Mouse (Mus musculus): ENCODE data around the gene Gnat2. TPM values are rescaled to one million over a fixed set of nuclear protein-coding genes. Genes with fewer than 3 reads are reported as not detected.
A peak's percentile ranks its signal among the peaks of the same experiment; 100 is the strongest.

The Gnat2 gene
- polyA plus RNA-seq, 1 experiment from 2014 or later, result 3.3 TPM

DNA sequence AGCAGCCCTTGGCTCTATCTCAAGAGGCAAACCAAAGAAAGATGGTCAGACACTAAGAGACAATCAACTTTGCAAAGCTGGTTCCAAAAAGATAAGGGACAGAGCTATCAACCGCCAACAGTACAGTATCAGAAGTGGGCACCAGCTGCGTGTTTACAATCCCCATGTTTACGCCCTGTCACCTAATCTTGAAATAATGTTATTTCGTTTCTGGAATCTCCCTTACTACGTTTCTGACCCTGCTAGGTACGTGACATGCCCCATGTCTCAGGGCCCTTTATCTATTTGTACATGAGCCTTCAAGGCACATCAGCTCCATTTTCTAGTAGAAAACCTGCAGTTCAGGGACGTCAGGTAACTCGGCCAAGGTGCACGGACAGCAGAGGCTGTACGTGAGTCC is 4.1 kb downstream of the Gnat2 start:
- peak overlapping the region; percentile 99 for H3K27ac ChIP-seq
- H3K9ac ChIP-seq, result peak overlapping the region; percentile 69
- peaks cover 3% of the 10 kb centered on the region; the same call in 1 of the 2 replicates for H3K36me3 ChIP-seq
- peak; percentile 92 for ATAC-seq
- H3K27me3 ChIP-seq (replicated peaks), result no peaks in the 10 kb centered on the region
- WGBS (ENCODE audit: insufficient replicate concordance), result 19% methylated on average over 10 of the region's 10 CpGs
- H3K4me2 ChIP-seq, result peak overlapping the region; percentile 68
- peak overlapping the region; percentile 34; the same call in 1 of the 2 replicates for H3K4me3 ChIP-seq
- no peaks in the 10 kb centered on the region for H3K9me3 ChIP-seq (replicated peaks)
- peaks cover 85% of the 10 kb centered on the region for H3K4me1 ChIP-seq

DNA sequence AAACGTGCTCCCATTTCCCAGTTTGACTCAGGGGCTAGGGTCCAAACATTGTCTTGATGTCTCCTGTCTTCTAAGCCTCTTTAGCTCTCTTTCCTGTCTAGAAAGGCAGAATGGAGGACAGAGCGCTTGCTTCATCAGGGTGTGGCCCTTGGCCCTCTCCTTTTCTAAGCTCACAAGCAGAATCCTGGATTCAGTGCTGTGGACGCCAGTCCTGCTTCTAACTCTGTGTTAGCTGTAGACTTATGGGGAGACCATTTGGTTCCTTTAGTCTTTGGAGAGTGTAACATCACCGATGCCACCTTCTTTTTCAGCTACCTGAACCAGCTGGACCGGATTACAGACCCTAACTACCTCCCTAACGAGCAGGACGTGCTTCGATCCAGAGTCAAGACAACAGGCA is 5.1 kb downstream of the Gnat2 start:
- no peaks in the 10 kb centered on the region for H3K27me3 ChIP-seq (replicated peaks)
- H3K36me3 ChIP-seq, result peaks cover 6% of the 10 kb centered on the region; the same call in 1 of the 2 replicates
- peak overlapping the region; percentile 99 for H3K27ac ChIP-seq
- ATAC-seq, result no peak
- peak overlapping the region; percentile 68 for H3K4me2 ChIP-seq
- 76% methylated on average over 8 of the region's 8 CpGs for WGBS (ENCODE audit: insufficient replicate concordance)
- peaks cover 89% of the 10 kb centered on the region for H3K4me1 ChIP-seq
- H3K9ac ChIP-seq, result peak overlapping the region; percentile 69
- peak overlapping the region; percentile 24; the same call in 1 of the 2 replicates for H3K4me3 ChIP-seq
- no peaks in the 10 kb centered on the region for H3K9me3 ChIP-seq (replicated peaks)

DNA sequence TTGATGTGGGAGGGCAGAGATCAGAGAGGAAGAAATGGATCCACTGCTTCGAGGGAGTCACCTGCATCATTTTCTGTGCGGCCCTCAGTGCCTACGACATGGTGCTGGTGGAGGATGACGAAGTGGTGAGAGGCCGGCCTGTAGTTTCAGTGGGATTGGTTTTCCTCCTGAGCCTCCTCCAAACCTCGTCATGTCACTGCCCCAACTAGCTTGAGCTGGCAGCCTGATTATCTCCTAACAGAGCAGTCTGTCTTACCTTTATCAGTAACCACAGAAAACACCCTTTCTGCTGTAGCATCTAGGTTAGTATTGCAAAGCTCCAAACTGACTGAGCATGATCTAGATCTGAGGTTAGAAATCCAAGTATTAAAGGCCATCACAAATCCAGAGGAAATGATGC is 5.7 kb downstream of the Gnat2 start:
- peak overlapping the region; percentile 99 for H3K27ac ChIP-seq
- H3K4me1 ChIP-seq, result peaks cover 85% of the 10 kb centered on the region
- H3K9me3 ChIP-seq (replicated peaks), result no peaks in the 10 kb centered on the region
- H3K27me3 ChIP-seq (replicated peaks), result no peaks in the 10 kb centered on the region
- H3K4me2 ChIP-seq, result peak overlapping the region; percentile 68
- H3K4me3 ChIP-seq, result peak overlapping the region; percentile 24; the same call in 1 of the 2 replicates
- 31% methylated on average over 6 of the region's 6 CpGs for WGBS (ENCODE audit: insufficient replicate concordance)
- peaks cover 7% of the 10 kb centered on the region; the same call in 1 of the 2 replicates for H3K36me3 ChIP-seq
- peak; percentile 78 for ATAC-seq
- peak overlapping the region; percentile 69 for H3K9ac ChIP-seq

DNA sequence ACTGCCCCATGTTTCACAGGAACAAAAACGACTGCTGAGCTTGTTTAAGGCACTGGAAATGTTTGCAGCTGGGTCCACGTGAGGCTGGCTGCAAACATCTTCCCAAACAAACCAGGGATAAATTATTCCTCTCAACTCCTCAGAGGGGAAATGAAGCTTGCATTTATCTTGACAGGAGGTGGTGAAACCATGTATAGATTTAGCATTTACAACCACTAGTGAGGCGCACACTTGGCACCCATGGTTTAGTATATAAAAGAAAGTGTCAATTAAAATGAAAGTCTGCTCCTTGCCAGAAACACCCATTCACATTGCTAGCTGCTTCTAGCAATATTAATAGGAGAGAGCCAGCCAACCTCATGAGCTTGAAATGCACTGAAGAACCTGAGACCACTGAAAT is 9.0 kb downstream of the Gnat2 start:
- H3K9me3 ChIP-seq (replicated peaks), result no peaks in the 10 kb centered on the region
- no peaks in the 10 kb centered on the region for H3K27me3 ChIP-seq (replicated peaks)
- H3K27ac ChIP-seq, result peak overlapping the region; percentile 59
- no peak overlapping the region for H3K4me3 ChIP-seq
- no peak overlapping the region for H3K9ac ChIP-seq
- H3K36me3 ChIP-seq, result peaks cover 21% of the 10 kb centered on the region
- H3K4me1 ChIP-seq, result peaks cover 82% of the 10 kb centered on the region
- 61% methylated on average over 3 of the region's 3 CpGs for WGBS (ENCODE audit: insufficient replicate concordance)
- H3K4me2 ChIP-seq, result no peak overlapping the region
- ATAC-seq, result no peak

DNA sequence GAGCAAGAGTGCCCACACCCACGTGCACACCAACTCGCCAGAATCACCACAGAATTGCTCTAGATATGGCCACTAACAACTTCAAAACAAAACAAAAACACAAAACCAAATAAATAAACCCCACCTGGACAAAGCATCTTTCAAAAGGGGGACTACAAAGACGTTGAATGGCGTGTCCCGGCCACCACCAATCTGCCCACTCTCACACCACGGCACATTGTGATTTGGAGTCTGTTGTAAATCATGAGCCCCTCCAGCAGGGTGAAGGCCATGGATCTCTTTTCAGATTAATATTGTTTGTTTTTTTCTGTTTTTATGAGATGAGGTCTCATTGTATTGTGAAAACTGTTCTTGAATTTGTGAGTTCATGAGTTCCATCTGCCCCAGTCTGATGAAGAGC is 9.5 kb downstream of the Gnat2 start:
- H3K27ac ChIP-seq, result peak overlapping the region; percentile 59; the same call in 1 of the 2 replicates
- peaks cover 26% of the 10 kb centered on the region for H3K36me3 ChIP-seq
- peaks cover 83% of the 10 kb centered on the region for H3K4me1 ChIP-seq
- no peak for ATAC-seq
- H3K27me3 ChIP-seq (replicated peaks), result no peaks in the 10 kb centered on the region
- no peaks in the 10 kb centered on the region for H3K9me3 ChIP-seq (replicated peaks)
- H3K4me3 ChIP-seq, result no peak overlapping the region
- no peak overlapping the region for H3K9ac ChIP-seq
- WGBS (ENCODE audit: insufficient replicate concordance), result 87% methylated on average over 6 of the region's 6 CpGs
- H3K4me2 ChIP-seq, result no peak overlapping the region

DNA sequence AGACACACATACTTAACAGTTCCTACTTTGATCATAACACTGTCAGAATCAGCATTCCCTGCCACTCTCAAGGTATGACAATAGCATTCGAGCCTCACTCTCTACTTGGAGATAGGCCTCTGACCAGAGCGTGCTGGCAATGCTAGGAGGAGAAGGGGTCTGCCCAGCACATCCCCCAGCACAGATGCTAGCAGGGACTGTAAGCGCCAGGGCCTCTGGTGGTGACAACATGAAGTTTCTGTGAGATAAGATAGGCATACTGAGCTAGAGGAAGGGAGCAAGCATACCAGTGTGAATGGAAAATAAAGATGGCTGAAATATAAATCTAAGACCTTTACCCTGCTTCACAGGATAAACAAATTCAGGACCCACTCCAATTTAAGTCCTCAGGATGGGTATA is 12.7 kb downstream of the Gnat2 start:
- Histone ChIP-seq H3K9me3 (replicated peaks) (no peaks in the 10 kb centered on the region), H3K9ac (peak overlapping the region; percentile 40; the same call in 1 of the 2 replicates), H3K27me3 (replicated peaks) (no peaks in the 10 kb centered on the region), H3K4me1 (peaks cover 51% of the 10 kb centered on the region), H3K27ac (peak overlapping the region; percentile 49), H3K4me3 (no peak overlapping the region), H3K36me3 (peaks cover 55% of the 10 kb centered on the region), H3K4me2 (peak overlapping the region; percentile 39)
- peak; percentile 95 for ATAC-seq
- WGBS (ENCODE audit: insufficient replicate concordance), result 23% methylated on average over 3 of the region's 3 CpGs

DNA sequence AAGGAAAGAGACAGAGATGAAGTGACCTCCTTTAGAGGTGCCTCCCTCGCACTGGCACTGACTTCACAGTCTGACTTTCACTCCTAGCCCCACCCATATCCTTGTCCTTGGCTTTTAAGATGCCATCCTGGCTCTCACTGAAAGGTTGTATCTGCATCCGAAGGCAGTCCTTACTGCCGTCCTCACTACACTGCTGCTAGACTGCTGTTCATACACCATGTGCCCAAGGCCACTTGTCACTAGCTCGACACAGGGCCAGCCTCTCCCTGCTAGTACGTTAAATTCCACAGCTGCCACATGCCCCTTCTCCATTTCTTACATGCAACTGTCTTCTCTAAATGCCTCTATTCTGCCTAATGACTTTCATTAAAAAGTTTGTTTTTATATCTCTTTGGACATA is 18.7 kb downstream of the Gnat2 start:
- Histone ChIP-seq H3K9me3 (replicated peaks) (no peaks in the 10 kb centered on the region), H3K27ac (no peak overlapping the region), H3K9ac (no peak overlapping the region), H3K27me3 (replicated peaks) (no peaks in the 10 kb centered on the region), H3K4me3 (no peak overlapping the region), H3K4me1 (peaks cover 14% of the 10 kb centered on the region), H3K36me3 (peaks cover 93% of the 10 kb centered on the region), H3K4me2 (no peak overlapping the region)
- 88% methylated on average over 5 of the region's 5 CpGs for WGBS (ENCODE audit: insufficient replicate concordance)
- no peak for ATAC-seq

DNA sequence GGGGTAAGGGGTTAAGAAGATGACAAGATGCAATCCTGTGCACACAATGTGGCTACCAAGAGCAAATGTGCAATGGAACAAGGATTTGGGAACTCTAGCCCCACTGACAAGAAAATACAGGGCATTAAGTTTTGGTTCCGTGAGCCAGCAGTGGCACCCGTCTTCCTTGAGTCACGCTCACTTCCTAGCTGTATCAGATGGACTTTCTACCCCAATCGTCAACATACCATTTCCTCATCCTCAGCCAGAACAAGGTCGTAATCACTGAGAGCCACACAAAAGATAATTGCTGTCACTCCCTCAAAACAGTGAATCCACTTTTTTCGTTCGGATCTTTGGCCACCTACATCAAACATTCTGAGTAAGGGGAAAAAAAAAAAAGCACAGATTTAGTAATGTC is 19.7 kb downstream of the Gnat2 start:
- no peak overlapping the region for H3K4me3 ChIP-seq
- no peaks in the 10 kb centered on the region for H3K9me3 ChIP-seq (replicated peaks)
- H3K4me2 ChIP-seq, result no peak overlapping the region
- WGBS (ENCODE audit: insufficient replicate concordance), result 65% methylated on average over 7 of the region's 7 CpGs
- H3K4me1 ChIP-seq, result 0 out of 2 replicates have a peak, but pooled peaks cover 7% of the 10 kb centered on the region
- no peaks in the 10 kb centered on the region for H3K27me3 ChIP-seq (replicated peaks)
- H3K9ac ChIP-seq, result no peak overlapping the region
- H3K36me3 ChIP-seq, result peaks cover 94% of the 10 kb centered on the region
- ATAC-seq, result no peak
- H3K27ac ChIP-seq, result no peak overlapping the region

DNA sequence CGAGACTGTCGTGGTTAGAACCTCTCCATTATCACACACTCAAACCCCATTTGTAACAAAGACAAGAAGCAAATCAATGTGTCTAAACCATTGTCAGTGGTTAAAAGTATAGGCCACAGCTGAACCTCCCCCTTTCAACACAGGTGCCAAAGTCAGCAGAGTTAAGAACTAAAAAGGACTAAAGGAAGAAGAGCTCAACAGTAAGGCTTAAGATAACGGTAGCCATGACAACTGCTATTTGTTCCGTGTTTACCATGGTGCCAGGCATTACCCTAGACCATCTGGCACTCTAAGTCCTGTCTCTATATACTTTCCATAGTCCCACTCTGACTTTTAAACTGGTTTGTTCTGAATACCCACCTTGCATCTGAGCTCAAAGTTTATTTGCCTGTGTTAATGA is 20.1 kb downstream of the Gnat2 start:
- H3K9ac ChIP-seq, result no peak overlapping the region
- H3K4me3 ChIP-seq, result no peak overlapping the region
- H3K4me2 ChIP-seq, result no peak overlapping the region
- H3K9me3 ChIP-seq (replicated peaks), result no peaks in the 10 kb centered on the region
- 63% methylated on average over 4 of the region's 4 CpGs for WGBS (ENCODE audit: insufficient replicate concordance)
- no peak for ATAC-seq
- 0 out of 2 replicates have a peak overlapping the region, but pooled peaks have one; percentile 24 for H3K27ac ChIP-seq
- peaks cover 95% of the 10 kb centered on the region for H3K36me3 ChIP-seq
- 0 out of 2 replicates have a peak, but pooled peaks cover 7% of the 10 kb centered on the region for H3K4me1 ChIP-seq
- no peaks in the 10 kb centered on the region for H3K27me3 ChIP-seq (replicated peaks)

DNA sequence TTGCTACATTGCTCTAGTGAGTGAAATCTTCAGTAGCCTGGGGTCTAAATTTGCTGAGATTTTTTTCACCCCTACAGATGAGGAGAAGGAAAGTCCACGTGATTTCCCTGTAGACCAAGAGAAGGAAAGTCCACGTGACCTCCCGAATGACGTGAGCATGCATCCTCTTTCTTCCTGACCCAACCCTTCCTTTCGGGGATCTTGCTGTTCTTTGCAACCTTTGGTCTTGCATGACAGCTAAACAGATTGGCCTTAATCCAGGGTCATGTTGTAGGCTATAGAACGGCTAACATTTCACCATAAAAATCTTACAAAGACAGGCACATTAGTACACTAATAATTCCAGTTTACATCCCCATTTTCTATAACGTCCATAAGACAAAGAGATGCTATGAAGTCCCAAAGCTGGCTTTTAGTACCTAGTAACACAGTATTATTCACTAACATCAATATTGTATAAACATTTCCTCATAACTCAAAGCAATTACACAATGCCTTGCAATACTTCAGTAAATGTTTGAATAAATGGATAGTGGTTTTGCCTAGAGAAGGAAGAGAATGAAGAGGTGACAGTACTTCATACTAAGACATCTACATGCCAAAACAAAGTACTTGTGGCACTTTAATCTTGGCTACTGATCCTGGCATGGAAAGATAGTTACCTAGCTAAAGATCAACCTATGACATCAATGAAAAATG is 21.2 kb downstream of the Gnat2 start:
- no peak overlapping the region for H3K4me2 ChIP-seq
- WGBS (ENCODE audit: insufficient replicate concordance), result 86% methylated on average over 7 of the region's 7 CpGs
- no peak overlapping the region for H3K27ac ChIP-seq
- no peaks in the 10 kb centered on the region for H3K9me3 ChIP-seq (replicated peaks)
- no peak overlapping the region for H3K9ac ChIP-seq
- H3K4me1 ChIP-seq, result 0 out of 2 replicates have a peak, but pooled peaks cover 7% of the 10 kb centered on the region
- H3K27me3 ChIP-seq (replicated peaks), result no peaks in the 10 kb centered on the region
- no peak overlapping the region for H3K4me3 ChIP-seq
- H3K36me3 ChIP-seq, result peaks cover 95% of the 10 kb centered on the region
- no peak for ATAC-seq

DNA sequence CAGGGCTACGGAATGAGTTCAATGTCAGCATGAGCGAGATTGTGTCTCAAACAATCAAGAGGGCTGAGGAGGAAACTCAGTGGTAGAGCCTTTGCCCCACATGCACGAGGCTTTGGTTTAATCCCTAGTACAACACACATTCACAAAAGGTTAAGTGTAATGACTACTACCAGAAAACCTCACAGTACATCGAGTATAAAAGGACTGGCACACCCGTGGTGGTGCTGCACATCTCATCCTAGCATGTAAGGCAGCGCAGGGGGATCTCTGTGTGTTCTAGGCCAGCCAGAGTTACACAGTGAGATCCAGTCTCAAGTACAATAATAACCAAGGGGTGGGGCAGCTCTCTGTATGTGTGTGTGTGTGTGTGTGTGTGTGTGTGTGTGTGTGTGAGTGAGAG is 24.9 kb downstream of the Gnat2 start:
- ATAC-seq, result no peak
- Histone ChIP-seq H3K9me3 (replicated peaks) (no peaks in the 10 kb centered on the region), H3K4me2 (no peak overlapping the region), H3K27ac (no peak overlapping the region), H3K4me3 (no peak overlapping the region), H3K27me3 (replicated peaks) (no peaks in the 10 kb centered on the region), H3K9ac (no peak overlapping the region), H3K4me1 (0 out of 2 replicates have a peak, but pooled peaks cover 7% of the 10 kb centered on the region), H3K36me3 (peaks cover 94% of the 10 kb centered on the region)
- whole genome bisulfite sequencing (ENCODE audit: insufficient replicate concordance), result 87% methylated on average over 6 of the region's 6 CpGs

DNA sequence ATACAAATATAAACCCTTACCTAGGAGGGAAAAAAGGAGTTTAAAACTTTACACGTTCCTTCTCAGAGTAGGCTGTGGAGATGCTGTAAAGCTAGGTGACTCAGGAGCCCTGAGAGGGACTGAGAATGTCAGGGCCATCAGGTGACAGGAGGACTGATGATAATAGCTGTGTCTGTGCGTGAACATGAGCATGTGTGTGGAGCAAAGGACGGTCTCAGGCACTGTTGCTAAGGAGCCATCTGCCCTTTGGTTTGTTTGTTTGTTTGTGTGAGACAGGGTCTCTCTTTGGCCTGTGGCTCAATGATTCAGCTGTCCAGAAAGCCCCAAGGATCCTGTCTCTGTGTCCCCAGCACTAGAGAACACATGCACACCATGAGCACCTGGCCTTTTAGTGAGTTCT is 28.5 kb downstream of the Gnat2 start:
- H3K27me3 ChIP-seq (replicated peaks), result no peaks in the 10 kb centered on the region
- H3K36me3 ChIP-seq, result peaks cover 79% of the 10 kb centered on the region
- H3K9me3 ChIP-seq (replicated peaks), result no peaks in the 10 kb centered on the region
- no peak overlapping the region for H3K9ac ChIP-seq
- no peak overlapping the region for H3K4me3 ChIP-seq
- 0 out of 2 replicates have a peak overlapping the region, but pooled peaks have one; percentile 20 for H3K27ac ChIP-seq
- H3K4me2 ChIP-seq, result no peak overlapping the region
- no peak for ATAC-seq
- WGBS (ENCODE audit: insufficient replicate concordance), result 80% methylated on average over 3 of the region's 3 CpGs
- H3K4me1 ChIP-seq, result peaks cover 23% of the 10 kb centered on the region

Measured in liver, embryonic 12.5 days (tissue).